Mouse (Mus musculus) granulocyte monocyte progenitor cell, adult 5-6 weeks (primary cell): ENCODE results near the gene Rnf151. TPM values are rescaled to one million over a fixed set of nuclear protein-coding genes. Genes with fewer than 3 reads are reported as not detected.
"Not testable (repeated sequence)": the region's sequence is repeated elsewhere in the genome, so short reads cannot be mapped to it uniquely, and the experiment has no call there.

ENCODE experiments used
- ATAC-seq: replicated peaks from 2 replicates; pipeline ENCODE4 v1.8.0; 2016; ENCODE audit warnings: mild to moderate bottlenecking, moderate TSS enrichment, inconsistent platforms; ENCODE audit not compliant: poor library complexity, severe bottlenecking
- total RNA-seq, 2 experiments: library from RNA; stranded (forward) in 1 of 2; stranded (reverse) in 1 of 2; fragments of 200-712, 200-1000 nt in 1 of 2; fragments of >200 nt in 1 of 2; fragmentation: Nextera tagmentation in 1 of 2; gene quantifications; 2 replicates each; pipeline ENCODE4 v1.2.3; 2014 to 2017

The Rnf151 gene
- total RNA-seq, 2 experiments from 2014 or later: not detected

- ATAC-seq: no peak
Measured at GRCm38 (mm10) chr17:24733434-24734050, 15.7 kb upstream of the Rnf151 start.

- no peak for ATAC-seq
Measured at GRCm38 (mm10) chr17:24732233-24732935, 14.5 kb upstream of the Rnf151 start.

- no peak for ATAC-seq
Measured at GRCm38 (mm10) chr17:24730787-24731186, 12.9 kb upstream of the Rnf151 start.

- no peak for ATAC-seq
Measured at GRCm38 (mm10) chr17:24729067-24729466, 11.2 kb upstream of the Rnf151 start.

- no peak for ATAC-seq
Measured at GRCm38 (mm10) chr17:24728184-24728583, 10.3 kb upstream of the Rnf151 start.

GRCm38 (mm10) chr17:24727618-24728017 is 9.8 kb upstream of the Rnf151 start, which contains the start of gene Rpl3l:
Gene Rpl3l, plus strand, starts transcription at chr17:24727820.
- ATAC-seq: no peak

GRCm38 (mm10) chr17:24725637-24726390 is 8.0 kb upstream of the Rnf151 start:
- ATAC-seq: no peak

- ATAC-seq: peak; percentile 62
Measured at GRCm38 (mm10) chr17:24724184-24724583, 6.3 kb upstream of the Rnf151 start, which contains the start of gene Ndufb10. Gene Ndufb10, minus strand, starts transcription at chr17:24724478.

- ATAC-seq: peak; percentile 6
Measured at GRCm38 (mm10) chr17:24723881-24724180, 6.0 kb upstream of the Rnf151 start.

GRCm38 (mm10) chr17:24723122-24723880 is 5.4 kb upstream of the Rnf151 start:
- no peak for ATAC-seq

GRCm38 (mm10) chr17:24722220-24722924 is 4.5 kb upstream of the Rnf151 start:
- ATAC-seq: no peak

- not testable (repeated sequence) for ATAC-seq
Measured at GRCm38 (mm10) chr17:24721383-24721955, 3.6 kb upstream of the Rnf151 start.

- not testable (repeated sequence) for ATAC-seq
Measured at GRCm38 (mm10) chr17:24720616-24721015, 2.8 kb upstream of the Rnf151 start.

GRCm38 (mm10) chr17:24719494-24720222 is 1.8 kb upstream of the Rnf151 start:
- peak; percentile 80 for ATAC-seq

GRCm38 (mm10) chr17:24718938-24719337 is 1.1 kb upstream of the Rnf151 start:
- ATAC-seq: not testable (repeated sequence)

GRCm38 (mm10) chr17:24716166-24716682 is 1.6 kb downstream of the Rnf151 start:
- ATAC-seq: no peak

- no peak for ATAC-seq
Measured at GRCm38 (mm10) chr17:24715556-24715955, 2.3 kb downstream of the Rnf151 start.

- peak; percentile 58 for ATAC-seq
Measured at GRCm38 (mm10) chr17:24708646-24709045, 9.2 kb downstream of the Rnf151 start.
